Mouse (Mus musculus) c-Kit-negative CD71-positive TER-119-positive erythroid progenitor cells, embryonic 14.5 days (primary cell): ENCODE results near the gene Tdg.
"Not testable (repeated sequence)": the region's sequence is repeated elsewhere in the genome, so short reads cannot be mapped to it uniquely, and the experiment has no call there.

Experiments used
- DNase-seq: peaks from one replicate; pipeline ENCODE4 v3.0.0-alpha.2; 2013; ENCODE audit warnings: low read depth, low spot score

The Tdg gene

GRCm38 (mm10) chr10:82629586-82630255 is at the start of gene Tdg:
Gene Tdg, plus strand, starts transcription at chr10:82629828.
- DNase-seq: peak; percentile 84

GRCm38 (mm10) chr10:82589673-82590072 is 40.0 kb upstream of the Tdg start:
- not testable (repeated sequence) for DNase-seq

DNA sequence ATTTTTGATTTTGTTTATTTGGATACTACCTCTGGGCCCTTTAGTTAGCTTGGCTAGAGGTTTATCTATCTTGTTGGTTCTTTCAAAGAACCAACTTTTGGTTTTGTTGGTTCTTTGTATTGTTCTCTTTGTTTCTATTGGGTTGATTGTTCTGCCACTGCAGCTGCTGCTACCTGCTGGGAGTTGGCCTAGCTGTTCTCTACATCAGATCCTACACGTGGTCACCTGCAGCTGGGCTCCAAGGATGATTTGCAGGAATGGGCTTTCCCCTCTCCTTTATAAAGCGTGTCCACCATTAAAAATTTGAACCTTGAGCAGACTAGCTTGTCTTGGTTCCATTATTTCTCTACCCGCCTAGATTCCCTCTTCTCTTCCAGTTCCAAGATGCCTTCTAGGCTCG is 35.2 kb upstream of the Tdg start:
- DNase-seq: not testable (repeated sequence)

- DNase-seq: no peak
Observed at GRCm38 (mm10) chr10:82622235-82622634, 7.4 kb upstream of the Tdg start.

- peak; percentile 38 for DNase-seq
Observed at GRCm38 (mm10) chr10:82622671-82623552, 6.7 kb upstream of the Tdg start, which contains the start of gene 1190007I07Rik. Gene 1190007I07Rik, minus strand, starts transcription at chr10:82623228.

- DNase-seq: not testable (repeated sequence)
Observed at GRCm38 (mm10) chr10:82623553-82623932, 6.1 kb upstream of the Tdg start.

DNA sequence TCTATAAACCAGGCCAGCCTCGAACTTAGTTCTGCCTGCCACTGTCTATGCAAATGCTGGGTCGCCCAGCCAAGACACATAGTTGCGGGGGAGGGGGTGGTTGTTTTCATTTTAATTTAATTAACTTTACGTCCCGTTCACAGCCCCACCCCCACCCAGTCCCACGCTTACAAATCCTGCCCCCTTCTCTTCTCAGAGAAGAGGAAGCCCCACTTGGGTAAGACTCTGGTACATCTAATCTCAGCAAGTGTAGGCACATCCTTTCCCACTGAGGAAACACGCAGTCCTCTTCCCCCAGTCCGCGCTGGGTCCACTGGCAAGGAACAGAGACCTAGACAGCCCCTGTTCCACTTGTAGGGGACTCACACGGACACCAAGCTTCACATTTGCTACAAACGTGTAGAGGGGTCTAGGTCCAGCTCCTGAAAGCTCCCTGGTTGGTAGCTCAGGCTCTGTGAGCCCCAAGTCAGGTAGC is 480 bp upstream of the Tdg start:
- no peak for DNase-seq

DNA sequence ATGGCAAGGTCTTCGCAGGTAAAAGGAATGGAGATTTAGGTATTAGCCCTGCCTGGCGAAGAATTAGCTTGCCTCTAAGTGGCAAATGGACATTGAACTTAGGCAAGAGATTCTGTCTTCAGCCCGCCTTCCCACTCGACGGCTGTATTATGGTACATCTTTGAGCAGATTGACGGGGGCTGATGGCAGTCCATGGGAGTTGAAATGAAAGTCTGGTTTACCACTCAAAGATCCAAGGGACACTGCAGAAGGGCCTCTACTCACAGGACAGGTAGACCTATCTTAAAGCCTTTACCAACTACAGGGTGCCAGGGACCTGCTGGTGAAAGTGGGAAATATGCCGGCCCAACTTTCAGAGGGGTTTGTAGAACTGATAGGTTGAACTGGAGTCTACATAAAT is 869 bp downstream of the Tdg start:
- DNase-seq: peak; percentile 20

DNA sequence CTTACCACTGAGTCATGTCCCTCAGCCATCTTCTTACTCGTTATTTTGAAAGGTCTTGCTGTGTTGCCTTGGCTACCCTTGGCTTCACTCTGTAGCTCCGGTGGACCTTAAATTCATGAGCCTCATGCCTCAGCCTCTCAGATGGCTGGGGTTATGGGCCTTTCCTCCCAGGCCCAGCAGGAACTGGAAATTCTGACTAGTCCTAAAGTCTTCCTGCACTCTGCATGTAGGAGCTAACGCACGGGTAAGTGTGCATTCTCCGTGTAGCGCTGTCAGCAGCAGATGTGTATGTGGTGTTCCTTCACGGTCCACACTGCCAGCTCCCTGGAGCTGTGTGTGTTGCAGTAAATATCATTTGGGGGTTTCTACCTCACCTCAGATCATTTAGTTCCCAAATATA is 1.5 kb downstream of the Tdg start:
- no peak for DNase-seq

DNA sequence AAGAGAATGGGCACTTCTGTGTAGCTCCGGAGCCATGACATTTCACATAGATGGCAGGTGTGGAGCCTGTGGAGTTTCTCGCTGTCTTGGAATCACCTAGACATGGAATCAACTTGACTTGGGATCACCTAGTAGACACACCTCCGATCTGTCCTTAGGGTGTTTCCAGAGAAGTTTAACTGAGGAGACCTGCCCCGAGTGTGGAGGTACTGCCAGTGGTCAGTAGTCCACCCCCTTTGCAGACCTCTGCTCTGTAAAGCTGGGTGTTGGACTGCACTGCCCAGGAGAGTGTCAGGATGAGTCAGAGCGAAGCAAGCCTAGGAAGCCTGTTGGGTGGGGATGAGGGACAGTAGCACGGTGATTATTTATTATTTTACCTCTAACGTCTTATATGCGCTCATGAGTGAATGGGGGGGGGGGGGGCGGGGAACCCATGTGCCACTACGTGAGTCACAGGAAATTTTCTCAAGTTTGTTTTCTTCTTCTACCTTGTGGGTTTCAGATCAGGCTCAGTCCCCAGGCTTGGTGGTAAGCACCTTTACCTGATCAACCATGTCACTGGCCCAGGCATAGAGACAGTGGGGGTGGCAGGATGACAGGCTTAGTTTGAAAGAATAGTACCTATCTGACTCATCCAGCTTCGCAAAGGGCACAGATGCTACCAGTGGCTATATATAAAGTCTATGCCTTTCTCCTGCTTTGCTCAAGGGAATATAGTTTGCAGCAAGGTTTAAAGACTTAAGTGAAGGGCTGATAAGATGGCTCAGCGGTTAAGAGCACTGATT is 3.1 kb downstream of the Tdg start:
- DNase-seq: no peak

DNA sequence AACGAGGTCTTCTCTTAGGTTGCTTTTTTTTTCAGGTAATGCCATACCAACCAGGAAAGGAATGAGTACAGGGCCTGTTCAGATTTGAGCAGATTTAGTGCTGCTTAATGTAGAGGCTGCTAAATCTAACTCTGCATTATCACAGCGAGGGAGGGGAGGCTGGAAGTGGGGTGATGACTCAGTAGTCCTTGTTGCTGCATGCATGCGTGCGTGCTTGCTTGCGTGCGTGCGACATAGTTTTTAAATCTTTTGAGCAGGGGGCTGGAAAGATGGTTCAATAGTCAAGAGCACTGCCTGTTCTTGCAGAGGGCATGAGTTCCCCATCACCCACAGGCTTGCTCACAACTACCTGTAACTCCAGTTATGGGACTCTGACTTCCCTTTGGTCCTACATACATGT is 4.7 kb downstream of the Tdg start:
- no peak for DNase-seq

GRCm38 (mm10) chr10:82636321-82636720 is 6.7 kb downstream of the Tdg start:
- DNase-seq: no peak

DNA sequence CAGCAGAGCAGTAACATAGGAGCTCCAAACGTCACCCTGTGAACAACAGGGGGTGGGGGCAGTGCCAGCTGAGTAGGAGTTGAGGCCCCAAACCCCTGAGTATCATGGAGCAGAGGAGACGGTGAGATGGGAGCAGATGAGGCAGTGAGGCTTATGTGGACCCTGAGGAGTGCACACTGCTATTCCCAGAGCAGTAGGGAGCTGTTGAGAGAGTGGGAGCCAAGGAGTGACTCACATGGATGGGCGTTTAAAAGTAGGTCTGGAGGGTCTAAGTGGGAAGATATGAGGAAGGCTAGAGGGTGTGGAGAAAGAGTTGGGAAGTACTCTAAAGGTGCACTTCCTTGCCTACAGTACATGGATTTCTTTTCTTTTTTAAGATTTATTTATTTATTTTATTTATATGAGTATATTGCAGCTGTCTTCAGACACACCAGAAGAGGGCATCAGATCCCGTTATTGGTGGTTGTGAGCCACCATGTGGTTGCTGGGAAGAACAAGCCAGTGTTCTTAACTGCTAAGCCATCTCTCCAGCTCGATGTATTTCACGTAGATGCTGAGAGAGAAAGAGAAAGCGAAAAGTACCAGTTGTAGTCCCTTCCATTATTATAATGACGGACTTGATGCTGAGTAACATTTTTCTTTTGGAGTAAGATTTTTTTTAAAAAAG is 9.5 kb downstream of the Tdg start:
- DNase-seq: no peak

DNA sequence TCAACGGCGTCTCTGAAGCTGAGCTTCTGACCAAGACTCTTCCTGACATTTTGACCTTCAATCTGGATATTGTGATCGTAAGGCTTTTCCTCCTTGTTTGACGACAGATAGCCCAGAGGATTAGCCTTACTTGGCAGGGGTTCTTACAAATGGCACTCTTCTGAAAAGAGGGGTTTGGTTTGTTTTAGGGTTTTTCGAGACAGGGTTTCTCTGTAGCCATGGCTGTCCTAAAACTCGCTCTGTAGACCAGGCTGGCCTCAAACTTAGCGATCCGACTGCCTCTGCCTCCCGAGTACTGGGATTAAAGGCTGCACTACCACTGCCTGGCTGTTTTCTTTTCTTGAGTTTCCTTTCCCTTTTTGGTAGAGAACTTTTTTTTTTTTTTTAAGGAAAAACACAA is 11.9 kb downstream of the Tdg start:
- no peak for DNase-seq

- no peak for DNase-seq
Observed at GRCm38 (mm10) chr10:82646083-82646482, 16.5 kb downstream of the Tdg start.

DNA sequence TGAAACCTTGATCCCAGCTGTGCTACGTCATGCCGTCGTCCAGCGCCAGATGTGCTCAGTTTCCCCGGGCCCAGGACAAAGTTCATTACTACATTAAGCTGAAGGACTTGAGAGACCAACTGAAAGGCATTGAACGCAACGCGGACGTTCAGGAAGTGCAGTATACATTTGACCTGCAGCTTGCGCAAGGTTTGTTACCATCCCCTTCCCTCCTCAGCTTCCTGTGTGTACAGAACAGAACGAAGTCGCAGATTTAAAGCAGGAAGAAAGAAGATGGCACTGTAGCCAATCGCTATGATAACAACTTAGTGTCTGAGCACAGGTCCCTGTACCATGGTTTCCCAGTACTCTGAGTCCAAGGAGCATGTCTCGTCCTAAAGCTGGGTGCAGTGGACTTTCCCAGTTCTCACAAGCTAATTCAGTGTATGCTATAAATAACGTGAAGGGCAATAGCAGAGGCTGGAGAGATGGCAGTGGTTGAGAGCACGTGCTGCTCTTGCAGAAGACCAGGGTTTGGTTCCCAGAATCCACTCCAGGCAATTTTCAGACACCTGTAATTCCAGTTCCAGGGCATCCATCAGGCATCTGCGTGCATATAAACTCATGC is 17.7 kb downstream of the Tdg start:
- no peak for DNase-seq

- no peak for DNase-seq
Observed at GRCm38 (mm10) chr10:82651221-82651620, 21.6 kb downstream of the Tdg start.

DNA sequence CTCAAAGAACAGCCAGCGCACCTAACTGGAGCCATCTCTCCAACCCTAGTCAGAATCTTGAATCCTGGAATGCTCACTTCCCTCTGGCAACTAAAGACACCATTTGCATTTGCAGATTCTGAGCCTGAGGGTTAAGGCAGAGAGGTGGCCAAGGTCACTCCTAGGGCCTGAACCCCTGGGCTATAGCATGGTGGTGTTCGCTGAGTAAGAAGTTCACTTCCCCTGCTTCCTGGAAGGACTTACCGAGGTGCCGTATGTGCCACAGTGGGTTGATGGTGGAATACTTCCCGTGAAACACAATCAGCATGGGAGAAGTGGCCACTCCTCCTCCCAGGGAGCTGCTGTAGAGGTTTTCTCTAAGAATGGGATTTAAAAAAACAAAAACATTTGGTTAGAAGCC is 23.0 kb downstream of the Tdg start:
- no peak for DNase-seq

- no peak for DNase-seq
Observed at GRCm38 (mm10) chr10:82654581-82654980, 25.0 kb downstream of the Tdg start.

- DNase-seq: no peak
Observed at GRCm38 (mm10) chr10:82661820-82662219, 32.2 kb downstream of the Tdg start.
